Comparison of ENCODE assay signal across 24 mouse cellular contexts in genomic region chr8:105889756-105890465, GRCm38 (mm10). TPM values are rescaled to one million over a fixed set of nuclear protein-coding genes. Genes with fewer than 3 reads are reported as not detected.
DNase-seq lines count a peak whose midpoint lies in the region; ATAC-seq and TF ChIP-seq lines count a peak whose summit lies in the region.
"Had no signal": no experiment of that assay in that cellular context is flagged by ENCODE, and none has a peak within 500 bp of the region (broad histone marks: within the 10 kb centered on the region; RNA-seq: fewer than 3 reads in every experiment).

No protein-coding gene starts in this region.

- H3K4me1 ChIP-seq in intestine, postnatal 0 days (replicated peaks; ENCODE audit: control insufficient read depth, insufficient read depth, low read length) = no peaks in the 10 kb centered on the region
- H3K4me1 ChIP-seq in intestine, embryonic 16.5 days (ENCODE audit: control insufficient read depth, insufficient read depth, low read length) = no peaks in the 10 kb centered on the region

- WGBS in intestine, postnatal 0 days = 95% methylated on average over 12 of the region's 12 CpGs
- 92% methylated on average over 12 of the region's 12 CpGs for WGBS in intestine, embryonic 16.5 days

- no peaks in the 10 kb centered on the region for H3K27me3 ChIP-seq in intestine, postnatal 0 days (replicated peaks; ENCODE audit: control insufficient read depth, insufficient read depth, low read length)
- H3K27me3 ChIP-seq in intestine, embryonic 16.5 days (replicated peaks; ENCODE audit: control insufficient read depth, insufficient read depth, low read length) = no peaks in the 10 kb centered on the region
- H3K27me3 ChIP-seq: CH12.LX; embryonic facial prominence, embryonic 12.5 days; forebrain, embryonic 13.5 days; forebrain, embryonic 15.5 days; Patski had no signal

- H3K9ac ChIP-seq in intestine, postnatal 0 days (ENCODE audit: low read depth, low read length) = no peak overlapping the region
- no peak overlapping the region for H3K9ac ChIP-seq in intestine, embryonic 16.5 days (ENCODE audit: low read depth, low read length)
- H3K9ac ChIP-seq: embryonic facial prominence, embryonic 12.5 days; forebrain, embryonic 13.5 days; forebrain, embryonic 15.5 days; forebrain, postnatal 0 days had no signal

- H3K36me3 ChIP-seq in intestine, postnatal 0 days (ENCODE audit: control insufficient read depth, insufficient read depth) = peaks cover 76% of the 10 kb centered on the region
- peaks cover 42% of the 10 kb centered on the region for H3K36me3 ChIP-seq in intestine, embryonic 16.5 days (ENCODE audit: control insufficient read depth, insufficient read depth, low read length)

- TF ChIP-seq CTCF in intestine, postnatal 0 days (IDR thresholded peaks at IDR 0.05; ENCODE audit: low read depth) = no peak

- H3K9me3 ChIP-seq in intestine, postnatal 0 days (ENCODE audit: control insufficient read depth) = no peaks in the 10 kb centered on the region
- H3K9me3 ChIP-seq in intestine, embryonic 16.5 days (ENCODE audit: control insufficient read depth, low read length) = no peaks in the 10 kb centered on the region
- H3K9me3 ChIP-seq: embryonic facial prominence, embryonic 10.5 days; embryonic facial prominence, embryonic 12.5 days; forebrain, embryonic 13.5 days; forebrain, embryonic 15.5 days; G1E had no signal

- no peak for ATAC-seq in intestine, postnatal 0 days
- no peak for ATAC-seq in intestine, embryonic 16.5 days
- ATAC-seq: activated CD4-positive, CD25-positive, alpha-beta regulatory T cell, adult 4 months; CD4-positive, CD25-positive, alpha-beta regulatory T cell, adult 4 months; forebrain, embryonic 13.5 days; forebrain, embryonic 15.5 days; forebrain, postnatal 0 days; Patski had no signal

- no peak overlapping the region for H3K4me3 ChIP-seq in intestine, postnatal 0 days (ENCODE audit: low read depth, low read length)
- no peak overlapping the region for H3K4me3 ChIP-seq in intestine, embryonic 16.5 days (ENCODE audit: low read length)
- H3K4me3 ChIP-seq: embryonic facial prominence, embryonic 10.5 days; embryonic facial prominence, embryonic 12.5 days; forebrain, embryonic 13.5 days; forebrain, embryonic 15.5 days had no signal

- DNase-seq in cerebellum, postnatal 10 days = peak; percentile 57 to 70
- DNase-seq in cerebellum, adult 9-11 months = no peak
- peak; percentile 43 to 46 for DNase-seq in cerebellum, postnatal 25 days
- DNase-seq in cerebellum, adult 8-10 months = no peak
- peak; percentile 40 to 52 for DNase-seq in layer of hippocampus, postnatal 10 days (ENCODE audit: low spot score in 2 of 2)
- no peak for DNase-seq in layer of hippocampus, adult 9-10 months (ENCODE audit: low spot score)
- DNase-seq: adrenal gland, adult 8-10 months; adrenal gland, postnatal 14 days; adrenal gland, postnatal 36 days; B cell, adult 2 months; cerebellum, adult 18-20 months; cerebellum, adult 9-10 months; forebrain, postnatal 0 days had no signal

- 0 out of 2 replicates have a peak overlapping the region, but pooled peaks have one; percentile 7 for H3K27ac ChIP-seq in intestine, postnatal 0 days (ENCODE audit: low read depth, low read length)
- no peak overlapping the region for H3K27ac ChIP-seq in intestine, embryonic 16.5 days (ENCODE audit: low read length)
- H3K27ac ChIP-seq: embryonic facial prominence, embryonic 10.5 days; embryonic facial prominence, embryonic 12.5 days; forebrain, embryonic 13.5 days; forebrain, embryonic 15.5 days had no signal

- H3K4me2 ChIP-seq in intestine, postnatal 0 days (replicated peaks; ENCODE audit: low read depth) = no peak overlapping the region
- no peak overlapping the region for H3K4me2 ChIP-seq in intestine, embryonic 16.5 days (ENCODE audit: low read depth, low read length)
- H3K4me2 ChIP-seq: embryonic facial prominence, embryonic 12.5 days; forebrain, embryonic 13.5 days; forebrain, embryonic 15.5 days had no signal

RNA-seq across cellular contexts. Expression of gene Nrn1l, which starts 3.5 kb away (rescaled TPM):
- 0.35 TPM in 1 of 2 replicates, not detected in the other for polyA plus RNA-seq in intestine, postnatal 0 days (2015; fragmentation: Nextera tagmentation; extraction: Ambion mirVana)
- polyA plus RNA-seq in intestine, embryonic 16.5 days (2015; fragmentation: Nextera tagmentation; extraction: Ambion mirVana) = 0.29 and 0.33 TPM in 2 replicates
- 1 to 10 TPM in 1 of 2 experiments, under 1 TPM in 1; 0.66 to 1.5 TPM for total RNA-seq in layer of hippocampus, postnatal 10 days (2021)
- total RNA-seq: forebrain, postnatal 0 days had no signal
- polyA plus RNA-seq: forebrain, embryonic 15.5 days had no signal

RNA-seq across cellular contexts. Expression of gene Edc4, which starts 9.2 kb away (rescaled TPM):
- polyA plus RNA-seq in intestine, postnatal 0 days (2015; fragmentation: Nextera tagmentation; extraction: Ambion mirVana) = 9.8 and 11.5 TPM in 2 replicates
- 31.6 and 34.9 TPM in 2 replicates for polyA plus RNA-seq in intestine, embryonic 16.5 days (2015; fragmentation: Nextera tagmentation; extraction: Ambion mirVana)
- 10 to 100 TPM; 59.5 to 63.9 TPM for total RNA-seq in layer of hippocampus, postnatal 10 days (2021)

RNA-seq across cellular contexts. Expression of gene Pskh1, which starts 10.3 kb away (rescaled TPM):
- polyA plus RNA-seq in intestine, postnatal 0 days (2015; fragmentation: Nextera tagmentation; extraction: Ambion mirVana) = 11.0 and 12.5 TPM in 2 replicates
- polyA plus RNA-seq in intestine, embryonic 16.5 days (2015; fragmentation: Nextera tagmentation; extraction: Ambion mirVana) = 25.6 and 26.6 TPM in 2 replicates
- 1 to 10 TPM; 8.1 to 8.3 TPM for total RNA-seq in layer of hippocampus, postnatal 10 days (2021)

RNA-seq across cellular contexts. Expression of gene Nutf2, which starts 29.5 kb away (rescaled TPM):
- polyA plus RNA-seq in intestine, postnatal 0 days (2015; fragmentation: Nextera tagmentation; extraction: Ambion mirVana) = 87.7 and 97.3 TPM in 2 replicates
- polyA plus RNA-seq in intestine, embryonic 16.5 days (2015; fragmentation: Nextera tagmentation; extraction: Ambion mirVana) = 165 and 207 TPM in 2 replicates
- total RNA-seq in layer of hippocampus, postnatal 10 days (2021) = 10 to 100 TPM; 23.3 to 42.6 TPM

RNA-seq across cellular contexts. Expression of gene Thap11, which starts 35.0 kb away (rescaled TPM):
- polyA plus RNA-seq in intestine, postnatal 0 days (2015; fragmentation: Nextera tagmentation; extraction: Ambion mirVana) = 28.3 and 29.2 TPM in 2 replicates
- polyA plus RNA-seq in intestine, embryonic 16.5 days (2015; fragmentation: Nextera tagmentation; extraction: Ambion mirVana) = 49.4 and 49.6 TPM in 2 replicates
- total RNA-seq in layer of hippocampus, postnatal 10 days (2021) = 10 to 100 TPM; 32.1 to 34.2 TPM

Comparison
In these comparisons a context has a peak if more than half of its experiments do, and no peak if none do; other contexts are left out.
1. DNase-seq: peak in cerebellum, postnatal 10 days (2 of 2), cerebellum, postnatal 25 days (2 of 2) and layer of hippocampus, postnatal 10 days (2 of 2); none in cerebellum, adult 9-11 months (single experiment), cerebellum, adult 8-10 months (single experiment) and layer of hippocampus, adult 9-10 months (single experiment).